23 mouse cellular contexts compared by ENCODE assay signal in the genomic region with DNA sequence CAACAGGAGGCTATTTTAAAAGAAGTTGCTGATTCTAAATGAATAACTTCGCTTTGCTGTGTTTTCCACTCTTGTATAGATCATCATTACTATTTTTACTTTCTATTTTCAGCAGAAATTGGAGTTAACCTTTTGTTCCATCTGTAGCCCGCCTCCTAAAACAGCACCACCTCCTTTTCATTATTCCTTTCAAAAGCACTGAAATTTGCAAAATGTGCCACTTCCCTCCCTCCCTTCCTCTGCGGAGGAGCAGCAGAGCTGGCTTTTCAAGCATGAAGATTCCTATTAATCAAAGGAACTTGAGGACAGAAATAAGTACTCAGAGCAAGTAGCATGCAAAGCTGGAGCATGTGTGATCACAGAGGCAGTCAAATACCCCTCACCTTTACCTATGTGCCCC.
DNase-seq lines count a peak whose midpoint lies in the region; ATAC-seq and TF ChIP-seq lines count a peak whose summit lies in the region.
"Had no signal": no experiment of that assay in that cellular context is flagged by ENCODE, and none has a peak within 500 bp of the region (broad histone marks: within the 10 kb centered on the region; RNA-seq: fewer than 3 reads in every experiment).

No protein-coding gene starts in this region.

- H3K9ac ChIP-seq in midbrain, postnatal 0 days (replicated peaks; ENCODE audit: low read length, poor library complexity, severe bottlenecking) = no peak overlapping the region
- H3K9ac ChIP-seq: heart, embryonic 13.5 days; limb, embryonic 15.5 days; liver, embryonic 14.5 days; lung, embryonic 14.5 days; midbrain, embryonic 12.5 days had no signal

- 59% methylated on average over 3 of the region's 3 CpGs for WGBS in midbrain, postnatal 0 days

- H3K9me3 ChIP-seq in midbrain, postnatal 0 days (ENCODE audit: low read length) = no peaks in the 10 kb centered on the region
- H3K9me3 ChIP-seq: heart, embryonic 13.5 days; limb, embryonic 15.5 days; midbrain, embryonic 12.5 days had no signal

- no peak for TF ChIP-seq CTCF in midbrain, postnatal 0 days (IDR thresholded peaks at IDR 0.05)

- no peak overlapping the region for H3K27ac ChIP-seq in midbrain, postnatal 0 days (ENCODE audit: low read depth, low read length)
- H3K27ac ChIP-seq: heart, embryonic 13.5 days; hindbrain, postnatal 0 days; left cerebral cortex, adult 2 months; limb, embryonic 15.5 days; liver, embryonic 14.5 days; midbrain, embryonic 12.5 days had no signal

- intact Hi-C loops in left cerebral cortex, postnatal 36 days (cut with DNase I) = no loop called here

- DNase-seq in left cerebral cortex, adult 9 months (ENCODE audit: low spot score in 2 of 2) = peak; percentile 9 to 27
- DNase-seq in left cerebral cortex, postnatal 36 days (ENCODE audit: low spot score in 2 of 2) = no peak
- DNase-seq in frontal cortex, adult 2 months (ENCODE audit: extremely low spot score in 1 of 2, low spot score in 1 of 2) = peak; percentile 10 to 41
- peak; percentile 1 to 23 for DNase-seq in frontal cortex, postnatal 36 days (ENCODE audit: low spot score in 2 of 2)
- peak; percentile 38 for DNase-seq in layer of hippocampus, adult 9-11 months
- DNase-seq in midbrain, postnatal 0 days (ENCODE audit: low spot score) = no peak
- no peak for DNase-seq in adrenal gland, adult 8-10 months
- DNase-seq: adrenal gland, postnatal 10 days; cerebellum, adult 9-10 months; gastrocnemius, postnatal 10 days; heart, adult 18-20 months; heart, postnatal 14 days; kidney, adult 9 months; kidney, postnatal 25 days; lung, embryonic 14.5 days had no signal

- no peaks in the 10 kb centered on the region for H3K4me1 ChIP-seq in midbrain, postnatal 0 days (ENCODE audit: insufficient read depth, low read length)
- H3K4me1 ChIP-seq: heart, embryonic 13.5 days; limb, embryonic 15.5 days; midbrain, embryonic 12.5 days had no signal

- no peak for ATAC-seq in midbrain, postnatal 0 days (ENCODE audit: low FRiP score)
- ATAC-seq: forebrain, embryonic 16.5 days; hindbrain, postnatal 0 days; intestine, embryonic 16.5 days had no signal

- no peak overlapping the region for H3K4me2 ChIP-seq in midbrain, postnatal 0 days (ENCODE audit: low read depth, low read length, poor library complexity, severe bottlenecking)
- H3K4me2 ChIP-seq: heart, embryonic 13.5 days; limb, embryonic 15.5 days; lung, embryonic 14.5 days; midbrain, embryonic 12.5 days had no signal

- no peaks in the 10 kb centered on the region for H3K36me3 ChIP-seq in midbrain, postnatal 0 days (ENCODE audit: insufficient read depth, low read length)
- H3K36me3 ChIP-seq: heart, embryonic 13.5 days; limb, embryonic 15.5 days; midbrain, embryonic 12.5 days had no signal

- H3K4me3 ChIP-seq in midbrain, postnatal 0 days (ENCODE audit: low read depth, low read length) = no peak overlapping the region
- H3K4me3 ChIP-seq: heart, embryonic 13.5 days; left cerebral cortex, adult 2 months; limb, embryonic 15.5 days; midbrain, embryonic 12.5 days had no signal

- H3K27me3 ChIP-seq in midbrain, postnatal 0 days (ENCODE audit: insufficient read depth, low read length) = no peaks in the 10 kb centered on the region
- H3K27me3 ChIP-seq: heart, embryonic 13.5 days; limb, embryonic 15.5 days; midbrain, embryonic 12.5 days had no signal

Comparison
In these comparisons a context has a peak if more than half of its experiments do, and no peak if none do; other contexts are left out.
1. DNase-seq: peak in left cerebral cortex, adult 9 months (2 of 2), frontal cortex, adult 2 months (2 of 2), frontal cortex, postnatal 36 days (2 of 2) and layer of hippocampus, adult 9-11 months (single experiment); none in left cerebral cortex, postnatal 36 days (0 of 2), midbrain, postnatal 0 days (single experiment) and adrenal gland, adult 8-10 months (single experiment).